Mouse (Mus musculus) cerebellum, postnatal 10 days (tissue): ENCODE data around the gene Lilrb4a.
"Not testable (repeated sequence)": the region's sequence is repeated elsewhere in the genome, so short reads cannot be mapped to it uniquely, and the experiment has no call there.

Experiments
- DNase-seq, 2 experiments: peaks; one replicate each; pipeline ENCODE4 v3.0.0; 2021; ENCODE audit warnings: mixed read lengths in 2 of 2

Lilrb4a gene

DNA sequence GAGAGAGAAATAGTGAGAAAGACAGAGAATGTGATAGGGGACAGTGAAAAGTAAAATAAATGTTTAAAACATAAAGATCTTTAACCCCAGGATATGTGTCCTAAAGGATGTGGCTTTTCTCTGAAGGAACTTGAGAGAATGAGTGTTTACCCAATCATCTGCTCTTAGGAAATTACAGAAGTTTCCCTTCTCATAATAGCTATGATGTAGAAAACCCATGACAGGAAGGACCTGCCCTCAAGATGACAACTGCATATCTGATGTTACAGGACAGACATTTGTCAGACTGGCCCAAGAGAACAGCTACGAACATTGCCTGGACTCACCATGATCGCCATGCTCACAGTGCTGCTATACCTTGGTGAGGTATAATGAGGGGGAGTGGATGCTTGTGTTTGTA lies at the start of gene Lilrb4a:
Gene Lilrb4a, plus strand, starts transcription at position 266 of the 400 bp plus-strand sequence.
- not testable (repeated sequence) for DNase-seq

DNA sequence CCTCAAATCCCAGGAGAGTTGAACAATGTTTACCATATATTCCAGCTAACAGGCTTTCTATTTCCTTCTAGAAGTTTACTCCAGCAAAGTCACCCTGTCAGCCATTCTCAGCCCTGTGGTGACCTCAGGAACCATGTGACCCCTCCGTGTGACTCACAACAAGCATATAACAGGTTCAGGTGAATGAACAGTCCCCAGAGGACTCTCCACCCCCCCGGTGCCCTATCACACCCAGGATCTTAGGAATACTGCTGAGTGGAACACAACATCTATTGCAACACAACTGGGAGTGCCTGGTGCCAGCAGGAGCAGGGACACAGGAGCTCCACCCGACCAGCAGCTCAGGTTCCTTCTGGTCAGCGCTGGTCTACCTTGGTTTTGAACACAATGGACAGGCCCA lies 39.1 kb upstream of the Lilrb4a start:
- no peak for DNase-seq

DNA sequence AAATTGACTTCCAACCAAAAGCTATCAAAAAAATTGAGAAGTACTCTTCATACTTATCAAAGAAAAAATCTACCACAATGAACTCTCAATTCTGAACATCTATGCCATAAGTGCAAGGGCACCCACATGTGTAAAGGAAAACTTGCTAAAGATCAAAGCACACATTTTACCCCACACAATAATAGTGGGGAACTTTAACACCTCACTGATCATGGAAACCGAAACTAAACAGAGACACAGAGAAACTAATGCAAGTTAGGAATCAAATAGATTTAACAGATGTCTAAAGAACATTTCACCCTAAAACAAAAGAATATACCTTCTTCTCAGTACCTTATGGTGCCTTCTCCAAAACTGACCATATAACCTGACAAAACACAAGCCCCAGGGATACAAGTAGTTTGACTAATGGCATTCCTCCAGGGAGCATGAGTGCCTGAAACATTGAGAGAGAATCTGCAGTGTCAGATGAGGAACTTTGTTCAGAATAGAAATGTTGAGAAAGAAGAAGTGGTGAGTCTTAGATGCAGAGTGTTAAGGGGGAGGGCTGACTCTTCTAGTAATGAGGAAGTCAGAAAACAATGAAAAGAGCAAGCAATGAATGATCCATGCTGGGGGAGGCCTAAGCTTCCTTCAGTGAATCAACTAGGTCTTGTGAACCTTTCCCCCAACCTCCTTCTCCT lies 37.0 kb upstream of the Lilrb4a start:
- no peak for DNase-seq

DNA sequence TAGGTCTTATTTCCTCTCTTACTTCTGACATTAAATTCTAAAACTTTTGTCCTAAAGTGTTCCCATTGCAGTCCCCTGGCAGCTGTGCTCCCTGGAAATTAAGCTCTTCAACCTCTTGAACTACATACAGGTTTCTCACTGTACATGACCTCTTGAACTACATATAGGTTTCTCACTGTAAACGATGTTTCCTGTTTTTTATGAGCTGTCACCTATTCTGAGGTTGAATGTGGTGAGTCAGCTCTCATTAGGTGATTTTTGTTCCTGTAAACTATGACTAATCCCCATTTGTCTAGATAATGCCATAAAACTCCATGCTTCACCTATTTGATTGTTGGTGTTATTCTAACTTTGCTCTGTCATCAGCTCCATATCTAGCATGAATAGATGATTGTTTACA lies 36.4 kb upstream of the Lilrb4a start:
- DNase-seq = no peak

DNA sequence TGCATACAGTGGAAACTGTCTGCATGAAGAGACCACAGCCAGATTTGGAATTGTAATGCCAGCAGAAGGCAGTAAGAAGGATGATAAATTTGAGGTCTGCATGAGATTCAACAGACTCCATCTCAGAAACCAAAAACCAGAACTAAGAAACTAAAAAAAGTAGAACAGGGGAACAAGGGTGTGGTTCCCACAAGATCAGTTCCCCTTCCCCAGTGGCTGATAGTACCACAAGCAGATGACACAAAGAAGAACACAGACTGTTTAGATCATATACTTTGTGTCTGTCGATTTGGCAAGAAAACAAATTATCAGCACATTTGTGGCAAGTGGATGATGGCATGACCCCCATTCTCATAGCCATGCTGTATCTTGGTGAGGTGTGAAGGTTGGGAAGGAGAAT lies 35.0 kb upstream of the Lilrb4a start:
- DNase-seq = no peak

DNA sequence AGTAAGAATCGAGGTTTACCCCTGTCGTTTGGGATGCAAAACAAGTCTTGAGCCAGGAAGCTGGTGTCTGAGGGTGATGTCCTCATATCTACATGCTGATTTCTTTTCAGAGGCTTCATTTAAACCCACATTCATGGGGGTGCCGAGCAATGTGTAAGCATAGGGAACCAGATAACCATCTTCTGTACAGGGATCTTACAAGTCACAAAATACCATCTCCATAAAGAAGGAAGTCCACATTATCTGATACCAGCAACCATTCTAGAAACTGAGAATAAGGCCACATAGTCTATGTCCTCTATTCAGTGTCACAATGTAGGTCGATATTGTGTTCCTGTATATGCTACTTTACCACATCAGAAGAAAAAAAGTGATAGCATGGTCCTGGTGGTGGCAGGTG lies 34.4 kb upstream of the Lilrb4a start:
- DNase-seq = no peak

DNA sequence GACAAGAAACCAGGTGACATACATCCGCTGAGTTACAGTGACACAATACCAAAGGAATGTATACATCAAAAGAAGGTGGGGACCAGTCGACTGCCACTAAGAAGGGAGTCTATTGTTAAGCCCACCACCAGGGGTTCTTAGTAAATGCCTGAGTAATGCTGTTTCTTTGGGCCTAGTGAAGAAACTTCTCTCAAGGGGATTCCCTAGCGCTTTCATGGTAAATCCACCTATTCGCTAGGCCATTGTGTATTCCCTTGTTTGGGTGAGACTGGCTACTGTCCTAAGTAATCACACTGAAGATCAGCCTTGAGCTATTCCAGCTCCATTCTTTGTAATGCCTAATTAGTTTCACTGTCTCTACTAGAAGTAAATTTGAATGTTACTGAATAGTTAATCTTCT lies 27.0 kb upstream of the Lilrb4a start:
- not testable (repeated sequence) for DNase-seq

DNA sequence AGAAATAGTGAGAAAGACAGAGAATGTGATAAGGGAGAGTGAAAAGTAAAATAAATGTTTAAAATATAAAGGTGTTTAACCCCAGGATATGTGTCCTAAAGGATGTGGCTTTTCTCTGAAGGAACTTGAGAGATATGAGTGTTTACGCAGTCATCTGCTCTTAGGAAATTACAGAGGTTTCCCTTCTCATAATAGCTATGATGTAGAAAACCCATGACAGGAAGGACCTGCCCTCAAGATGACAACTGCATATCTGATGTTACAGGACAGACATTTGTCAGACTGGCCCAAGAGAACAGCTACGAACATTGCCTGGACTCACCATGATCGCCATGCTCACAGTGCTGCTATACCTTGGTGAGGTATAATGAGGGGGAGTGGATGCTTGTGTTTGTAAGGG lies 10.4 kb upstream of the Lilrb4a start, which contains the start of the genes Gm49339 and Lilr4b:
Gene Gm49339, plus strand, starts transcription at position 216 of the 400 bp plus-strand sequence.
Gene Lilr4b, plus strand, starts transcription at position 236 of the 400 bp plus-strand sequence.
- not testable (repeated sequence) for DNase-seq

DNA sequence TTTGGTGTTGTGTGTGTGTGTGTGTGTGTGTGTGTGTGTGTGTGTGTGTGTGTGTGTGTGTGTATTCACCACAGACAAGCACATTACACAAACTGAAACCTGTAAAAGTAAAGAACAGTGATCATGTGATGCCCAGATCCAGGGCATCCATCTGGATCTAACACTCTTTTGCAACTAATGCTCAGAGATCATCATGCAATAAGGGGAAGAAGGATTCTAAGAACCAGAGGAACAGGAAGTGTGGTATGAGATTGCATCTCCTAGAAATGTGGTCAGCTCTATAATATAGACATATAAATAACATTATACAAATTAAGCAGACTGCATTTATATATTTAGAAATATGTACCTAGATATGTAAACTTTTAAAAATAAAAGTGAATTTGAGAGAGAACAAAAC lies 29.3 kb downstream of the Lilrb4a start:
- DNase-seq = no peak

DNA sequence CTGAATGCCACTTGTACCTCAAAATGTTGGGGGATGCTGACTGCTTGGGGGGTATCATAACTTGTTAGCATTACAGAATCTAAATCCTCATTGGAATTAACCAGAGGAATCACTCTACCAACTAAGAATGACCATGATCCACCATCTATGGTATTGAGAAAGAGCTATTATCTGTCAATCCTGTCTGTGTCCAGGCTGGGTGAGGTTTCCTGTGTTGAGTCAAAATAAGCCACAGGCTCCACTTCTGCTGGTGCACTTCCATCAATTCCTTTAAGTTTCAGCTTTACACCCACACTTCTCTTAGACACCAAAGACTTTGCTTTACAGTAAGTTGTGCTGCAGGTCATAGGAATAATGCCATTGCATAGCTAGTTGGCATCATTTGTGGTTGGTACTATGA lies 30.7 kb downstream of the Lilrb4a start:
- no peak for DNase-seq

DNA sequence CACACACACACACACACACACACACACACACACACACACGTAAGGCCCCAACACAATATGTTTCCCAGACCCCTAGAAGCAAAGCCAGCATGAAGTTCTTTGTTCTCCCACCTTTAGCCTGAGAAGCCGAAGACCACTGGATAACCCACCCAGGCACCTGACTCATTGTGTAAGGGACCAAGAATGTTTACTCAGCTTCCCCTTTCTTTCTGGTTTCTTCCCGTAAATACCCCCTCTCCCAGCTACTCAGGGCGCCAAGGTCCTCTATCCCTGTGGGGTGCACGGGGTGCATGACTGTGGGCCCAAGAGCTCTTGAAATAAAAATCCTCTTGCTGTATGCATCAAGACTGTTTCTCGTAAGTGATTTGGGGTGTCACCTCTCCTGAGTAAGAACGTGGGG lies 35.3 kb downstream of the Lilrb4a start:
- no peak for DNase-seq

DNA sequence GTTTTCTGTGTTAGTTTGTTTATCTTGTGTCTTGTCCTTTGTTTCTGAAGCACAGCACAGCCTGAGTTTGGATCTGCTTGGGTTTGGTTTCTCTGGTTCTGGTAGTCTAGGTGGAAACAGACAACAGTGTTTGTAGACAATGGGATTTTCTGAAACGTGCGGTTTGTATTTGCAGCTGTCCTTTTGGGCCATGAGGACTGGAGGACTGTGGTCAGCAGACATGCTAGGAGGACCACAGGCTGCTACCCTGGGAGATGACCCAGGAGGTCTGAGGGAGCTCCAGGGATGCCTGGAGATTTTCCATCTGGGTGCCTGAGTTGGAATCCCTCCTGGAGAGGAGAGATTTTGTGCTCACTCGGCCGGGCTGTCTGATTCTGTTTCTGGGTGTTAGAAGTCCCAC lies 35.9 kb downstream of the Lilrb4a start:
- no peak for DNase-seq

DNA sequence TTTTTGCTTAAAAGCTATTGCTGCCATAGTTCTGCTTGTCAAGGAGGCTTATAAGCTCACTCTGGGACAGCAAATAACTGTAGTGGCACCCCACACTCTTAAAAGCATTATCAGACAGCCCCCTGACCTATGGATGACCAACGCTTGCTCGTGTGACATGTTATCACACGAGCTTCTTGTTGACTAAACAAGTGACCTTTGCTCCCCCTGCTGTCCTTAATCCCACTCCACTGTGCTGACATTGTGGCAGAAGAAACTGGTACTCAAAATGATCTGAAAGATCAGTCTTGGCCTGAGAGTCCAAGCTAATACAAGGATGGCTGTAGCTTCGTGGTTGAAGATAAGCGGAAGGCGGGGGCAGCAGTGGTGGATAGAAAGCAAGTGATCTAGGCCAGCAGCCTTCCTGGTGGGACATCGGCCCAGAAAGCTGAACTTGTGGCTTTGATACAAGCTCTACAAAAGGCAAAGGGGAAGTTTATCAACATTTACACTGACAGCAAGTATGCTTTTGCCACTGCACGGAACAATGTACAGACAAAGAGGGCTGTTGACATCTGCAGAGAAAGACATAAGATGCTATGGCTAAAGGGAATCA lies 38.2 kb downstream of the Lilrb4a start:
- DNase-seq = no peak

DNA sequence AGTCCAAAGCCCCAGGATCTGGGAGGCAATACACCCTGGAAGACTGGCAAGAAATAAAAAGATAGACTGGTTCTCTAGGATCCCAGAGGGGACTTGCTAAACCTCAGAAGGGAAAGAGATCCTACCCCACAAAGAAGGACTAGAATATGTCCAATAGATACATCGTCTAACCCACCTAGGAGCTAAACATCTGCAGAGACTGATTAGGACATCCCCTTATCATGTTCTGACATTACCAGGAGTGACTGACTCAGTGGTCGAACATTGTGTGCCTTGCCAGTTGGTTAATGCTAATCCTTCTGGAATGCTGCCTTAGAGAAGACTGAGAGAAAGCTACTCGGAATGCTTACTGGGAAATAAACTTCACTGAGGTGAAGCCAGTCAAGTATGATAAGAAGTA lies 38.7 kb downstream of the Lilrb4a start:
- no peak for DNase-seq

DNA sequence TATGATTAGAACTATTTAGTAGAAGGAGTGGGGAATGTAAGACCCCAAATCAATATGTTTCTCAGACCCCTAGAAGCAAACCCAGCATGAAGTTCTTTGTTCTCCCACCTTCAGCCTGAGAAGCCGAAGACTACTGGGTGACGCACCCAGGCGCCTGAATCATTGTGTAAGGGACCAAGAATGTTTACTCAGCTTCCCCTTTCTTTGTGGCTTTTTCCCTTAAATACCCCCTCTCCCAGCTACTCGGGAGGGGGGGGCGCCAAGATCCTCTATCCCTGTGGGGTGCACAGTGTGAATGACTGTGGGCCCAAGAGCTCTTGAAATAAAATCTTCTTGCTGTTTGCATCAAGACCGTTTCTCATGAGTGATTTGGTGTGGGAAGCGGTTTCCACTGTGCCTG lies 40.1 kb downstream of the Lilrb4a start:
- no peak for DNase-seq
